ENCODE assay signal across 8 mouse cellular contexts in genomic region chr11:80289701-80290445, GRCm38 (mm10). TPM values are rescaled to one million over a fixed set of nuclear protein-coding genes. Genes with fewer than 3 reads are reported as not detected.
DNase-seq lines count a peak whose midpoint lies in the region; ATAC-seq and TF ChIP-seq lines count a peak whose summit lies in the region.

No protein-coding gene starts in this region.

- H3K9ac ChIP-seq in heart, embryonic 12.5 days = no peak overlapping the region
- 0 out of 2 replicates have a peak overlapping the region, but pooled peaks have one; percentile 28 for H3K9ac ChIP-seq in limb, embryonic 14.5 days (ENCODE audit: low read depth, low read length, severe bottlenecking)
- H3K9ac ChIP-seq in midbrain, embryonic 14.5 days (replicated peaks; ENCODE audit: low read length) = peak overlapping the region; percentile 53

- ATAC-seq in frontal cortex, adult (ENCODE audit: low TSS enrichment) = peak; percentile 76
- ATAC-seq in heart, embryonic 12.5 days (ENCODE audit: insufficient number of reproducible peaks, low FRiP score) = peak; percentile 77; the same call in 1 of the 2 replicates
- peak; percentile 88 for ATAC-seq in limb, embryonic 14.5 days (ENCODE audit: low FRiP score, low read depth)
- ATAC-seq in midbrain, embryonic 14.5 days (ENCODE audit: low FRiP score, low TSS enrichment) = peak; percentile 78

- H3K36me3 ChIP-seq in heart, embryonic 12.5 days = no peaks in the 10 kb centered on the region
- no peaks in the 10 kb centered on the region for H3K36me3 ChIP-seq in limb, embryonic 14.5 days (ENCODE audit: control insufficient read depth, insufficient read depth, low read length)
- H3K36me3 ChIP-seq in midbrain, embryonic 14.5 days (ENCODE audit: control insufficient read depth, insufficient read depth, low read length) = no peaks in the 10 kb centered on the region

- 0 out of 2 replicates have a peak, but pooled peaks cover 3% of the 10 kb centered on the region for H3K4me1 ChIP-seq in cortical plate, adult 2 months (ENCODE audit: control insufficient read depth, insufficient read depth, low read length)
- peaks cover 10% of the 10 kb centered on the region for H3K4me1 ChIP-seq in heart, embryonic 12.5 days (replicated peaks)
- peaks cover 11% of the 10 kb centered on the region; the same call in 1 of the 2 replicates for H3K4me1 ChIP-seq in limb, embryonic 14.5 days (ENCODE audit: control insufficient read depth, insufficient read depth, low read length)
- H3K4me1 ChIP-seq in midbrain, embryonic 14.5 days (ENCODE audit: control insufficient read depth, insufficient read depth, low read length) = peaks cover 15% of the 10 kb centered on the region

- DNase-seq in frontal cortex, postnatal 14 days (ENCODE audit: low spot score in 2 of 2) = no peak
- DNase-seq in kidney, adult 9 months = peak; percentile 36
- peak; percentile 60 for DNase-seq in limb, embryonic 14.5 days (ENCODE audit: low spot score)
- DNase-seq in midbrain, embryonic 14.5 days = peak; percentile 77
- DNase-seq in testis, postnatal 14 days (ENCODE audit: low spot score) = peak; percentile 36

- H3K27me3 ChIP-seq in heart, embryonic 12.5 days (replicated peaks) = peaks cover 25% of the 10 kb centered on the region
- H3K27me3 ChIP-seq in limb, embryonic 14.5 days (ENCODE audit: control insufficient read depth, insufficient read depth, low read length) = no peaks in the 10 kb centered on the region
- no peaks in the 10 kb centered on the region for H3K27me3 ChIP-seq in midbrain, embryonic 14.5 days (ENCODE audit: control insufficient read depth, insufficient read depth, low read length)

- WGBS in heart, embryonic 12.5 days = 3% methylated on average over 23 of the region's 23 CpGs
- WGBS in limb, embryonic 14.5 days = 1% methylated on average over 23 of the region's 23 CpGs
- under 1% methylated on average over 23 of the region's 23 CpGs for WGBS in midbrain, embryonic 14.5 days

- peak overlapping the region; percentile 58 for H3K4me2 ChIP-seq in heart, embryonic 12.5 days
- peak overlapping the region; percentile 56 for H3K4me2 ChIP-seq in limb, embryonic 14.5 days (replicated peaks; ENCODE audit: low read depth, low read length, severe bottlenecking)
- peak overlapping the region; percentile 59 for H3K4me2 ChIP-seq in midbrain, embryonic 14.5 days (ENCODE audit: low read length)

- H3K4me3 ChIP-seq in cortical plate, adult 2 months (ENCODE audit: insufficient read depth, low read length) = peak overlapping the region; percentile 11
- H3K4me3 ChIP-seq in heart, embryonic 12.5 days = peak overlapping the region; percentile 14; the same call in 1 of the 2 replicates
- peak overlapping the region; percentile 28 for H3K4me3 ChIP-seq in limb, embryonic 14.5 days (replicated peaks; ENCODE audit: low read length)
- H3K4me3 ChIP-seq in midbrain, embryonic 14.5 days (replicated peaks; ENCODE audit: low read depth, low read length) = peak overlapping the region; percentile 33

- no peak for TF ChIP-seq CTCF in cortical plate, adult 2 months (IDR thresholded peaks at IDR 0.05; ENCODE audit: extremely low read depth, insufficient read depth, low read length)

- TF ChIP-seq POLR2A in cortical plate, adult 2 months (IDR thresholded peaks at IDR 0.05; ENCODE audit: extremely low read depth, insufficient read depth, low read length) = peak; percentile 52
- no peak for TF ChIP-seq POLR2A in limb, embryonic 14.5 days (IDR thresholded peaks at IDR 0.05; ENCODE audit: borderline replicate concordance, extremely low read depth, insufficient read depth, insufficient read length)

- peaks cover 6% of the 10 kb centered on the region for H3K9me3 ChIP-seq in heart, embryonic 12.5 days (replicated peaks)
- H3K9me3 ChIP-seq in limb, embryonic 14.5 days (ENCODE audit: control insufficient read depth, low read length) = no peaks in the 10 kb centered on the region
- no peaks in the 10 kb centered on the region for H3K9me3 ChIP-seq in midbrain, embryonic 14.5 days (ENCODE audit: control insufficient read depth, low read length)

- H3K27ac ChIP-seq in cortical plate, adult 2 months (ENCODE audit: insufficient read depth, low read length) = no peak overlapping the region
- H3K27ac ChIP-seq in heart, embryonic 12.5 days (ENCODE audit: poor library complexity, severe bottlenecking) = no peak overlapping the region
- peak overlapping the region; percentile 26 for H3K27ac ChIP-seq in limb, embryonic 14.5 days (replicated peaks; ENCODE audit: low read depth, low read length)
- H3K27ac ChIP-seq in midbrain, embryonic 14.5 days (replicated peaks; ENCODE audit: low read depth, low read length) = peak overlapping the region; percentile 86

RNA-seq across cellular contexts. Expression of gene Rhbdl3, which starts 10.8 kb away (rescaled TPM):
- polyA plus RNA-seq in cortical plate, adult 2 months (2012; rRNA removed) = 7.5 and 8.4 TPM in 2 replicates
- 0.42 and 0.59 TPM in 2 replicates for polyA plus RNA-seq in heart, embryonic 12.5 days (2016; fragmentation: Nextera tagmentation; extraction: Ambion mirVana)
- 6.0 and 6.8 TPM in 2 replicates for polyA plus RNA-seq in limb, embryonic 14.5 days (2012; rRNA removed)
- polyA plus RNA-seq in limb, embryonic 14.5 days (2014; fragmentation: Nextera tagmentation; extraction: Ambion mirVana) = 4.8 and 6.1 TPM in 2 replicates
- 7.3 and 12.2 TPM in 2 replicates for polyA plus RNA-seq in midbrain, embryonic 14.5 days (2014; fragmentation: Nextera tagmentation; extraction: Ambion mirVana)

Comparison
In these comparisons a context has a peak if more than half of its experiments do, and no peak if none do; other contexts are left out.
1. DNase-seq: peak in kidney, adult 9 months (single experiment), limb, embryonic 14.5 days (single experiment), midbrain, embryonic 14.5 days (single experiment) and testis, postnatal 14 days (single experiment); none in frontal cortex, postnatal 14 days (0 of 2).
2. H3K27ac ChIP-seq: peak in limb, embryonic 14.5 days (single experiment) and midbrain, embryonic 14.5 days (single experiment); none in cortical plate, adult 2 months (single experiment) and heart, embryonic 12.5 days (single experiment).
3. Peak in every context shown above with its lines, with median percentiles within 50 percentile points of each other: ATAC-seq, H3K4me3 ChIP-seq and H3K4me2 ChIP-seq.